Mouse (Mus musculus): ENCODE measurements at regions not wholly inside any gene's neighbourhood (a gene's known extent, or its start where the extent isn't known, plus 50 kb on each side); places are given as distances from the start of the nearest gene placed in this dataset.

- Histone ChIP-seq H3K36me3 (ENCODE audit: insufficient read depth, low read length) (no peaks in the 10 kb centered on the region), H3K27ac (ENCODE audit: low read length) (no peak overlapping the region), H3K4me1 (ENCODE audit: insufficient read depth, low read depth, low read length) (peaks cover 5% of the 10 kb centered on the region; the same call in 1 of the 2 replicates), H3K4me3 (ENCODE audit: low read depth, low read length) (peak overlapping the region; percentile 23; the same call in 1 of the 2 replicates), H3K9me3 (ENCODE audit: low read length) (no peaks in the 10 kb centered on the region), H3K4me2 (replicated peaks; ENCODE audit: low read depth, low read length) (peak overlapping the region; percentile 61), H3K9ac (replicated peaks; ENCODE audit: low read depth) (no peak overlapping the region), H3K27me3 (replicated peaks; ENCODE audit: insufficient read depth, low read length) (no peaks in the 10 kb centered on the region)
- ATAC-seq (no peak), DNase-seq (ENCODE audit: low spot score) (no peak)
- no peak for TF ChIP-seq EP300 (IDR thresholded peaks at IDR 0.05)
- TF ChIP-seq CTCF (IDR thresholded peaks at IDR 0.05), result no peak
- WGBS, result 11% methylated on average over 10 of the region's 10 CpGs
These were observed 413.4 kb upstream of the Atp11b start for GRCm38 (mm10) chr3:35340525-35340924.

GRCm38 (mm10) chr3:35340935-35341800, 412.7 kb upstream of the Atp11b start:
- peaks cover 5% of the 10 kb centered on the region; the same call in 1 of the 2 replicates for H3K4me1 ChIP-seq (ENCODE audit: insufficient read depth, low read depth, low read length)
- TF ChIP-seq CTCF (IDR thresholded peaks at IDR 0.05) (no peak), EP300 (IDR thresholded peaks at IDR 0.05) (no peak)
- peak overlapping the region; percentile 23; the same call in 1 of the 2 replicates for H3K4me3 ChIP-seq (ENCODE audit: low read depth, low read length)
- H3K27me3 ChIP-seq (replicated peaks; ENCODE audit: insufficient read depth, low read length), result no peaks in the 10 kb centered on the region
- ATAC-seq (peak; percentile 43; the same call in 1 of the 2 replicates), DNase-seq (ENCODE audit: low spot score) (peak; percentile 27)
- H3K27ac ChIP-seq (ENCODE audit: low read length), result no peak overlapping the region
- no peak overlapping the region for H3K9ac ChIP-seq (replicated peaks; ENCODE audit: low read depth)
- H3K36me3 ChIP-seq (ENCODE audit: insufficient read depth, low read length), result no peaks in the 10 kb centered on the region
- no peaks in the 10 kb centered on the region for H3K9me3 ChIP-seq (ENCODE audit: low read length)
- H3K4me2 ChIP-seq (replicated peaks; ENCODE audit: low read depth, low read length), result peak overlapping the region; percentile 61
- 4% methylated on average over 22 of the region's 22 CpGs for WGBS

- TF ChIP-seq EP300 (IDR thresholded peaks at IDR 0.05), result no peak
- Histone ChIP-seq H3K36me3 (ENCODE audit: insufficient read depth, low read length) (no peaks in the 10 kb centered on the region), H3K4me2 (replicated peaks; ENCODE audit: low read depth, low read length) (no peak overlapping the region), H3K4me1 (ENCODE audit: insufficient read depth, low read depth, low read length) (peaks cover 5% of the 10 kb centered on the region; the same call in 1 of the 2 replicates), H3K4me3 (ENCODE audit: low read depth, low read length) (no peak overlapping the region), H3K27ac (ENCODE audit: low read length) (no peak overlapping the region), H3K27me3 (replicated peaks; ENCODE audit: insufficient read depth, low read length) (no peaks in the 10 kb centered on the region), H3K9me3 (ENCODE audit: low read length) (no peaks in the 10 kb centered on the region), H3K9ac (replicated peaks; ENCODE audit: low read depth) (no peak overlapping the region)
- ATAC-seq, result no peak
- WGBS, result 23% methylated on average over 9 of the region's 9 CpGs
- no peak for DNase-seq (ENCODE audit: low spot score)
These were observed 412.1 kb upstream of the Atp11b start for GRCm38 (mm10) chr3:35341840-35342239.

GRCm38 (mm10) chr3:35342584-35342983, 411.3 kb upstream of the Atp11b start:
- no peaks in the 10 kb centered on the region for H3K36me3 ChIP-seq (ENCODE audit: insufficient read depth, low read length)
- no peaks in the 10 kb centered on the region for H3K9me3 ChIP-seq (ENCODE audit: low read length)
- H3K9ac ChIP-seq (replicated peaks; ENCODE audit: low read depth), result no peak overlapping the region
- H3K4me3 ChIP-seq (ENCODE audit: low read depth, low read length), result no peak overlapping the region
- no peak overlapping the region for H3K27ac ChIP-seq (ENCODE audit: low read length)
- TF ChIP-seq EP300 (IDR thresholded peaks at IDR 0.05), result no peak
- no peak for TF ChIP-seq CTCF (IDR thresholded peaks at IDR 0.05)
- H3K4me2 ChIP-seq (replicated peaks; ENCODE audit: low read depth, low read length), result no peak overlapping the region
- H3K4me1 ChIP-seq (ENCODE audit: insufficient read depth, low read depth, low read length), result peaks cover 5% of the 10 kb centered on the region; the same call in 1 of the 2 replicates
- WGBS, result 52% methylated on average over 4 of the region's 4 CpGs
- ATAC-seq (no peak; the same call in 1 of the 2 replicates), DNase-seq (ENCODE audit: low spot score) (no peak)
- no peaks in the 10 kb centered on the region for H3K27me3 ChIP-seq (replicated peaks; ENCODE audit: insufficient read depth, low read length)

GRCm38 (mm10) chr3:35343936-35344335, 410.0 kb upstream of the Atp11b start:
- TF ChIP-seq EP300 (IDR thresholded peaks at IDR 0.05) (no peak), CTCF (IDR thresholded peaks at IDR 0.05) (no peak)
- ATAC-seq (no peak), DNase-seq (ENCODE audit: low spot score) (no peak)
- Histone ChIP-seq H3K36me3 (ENCODE audit: insufficient read depth, low read length) (no peaks in the 10 kb centered on the region), H3K4me1 (ENCODE audit: insufficient read depth, low read depth, low read length) (peaks cover 5% of the 10 kb centered on the region; the same call in 1 of the 2 replicates), H3K27me3 (replicated peaks; ENCODE audit: insufficient read depth, low read length) (no peaks in the 10 kb centered on the region), H3K9me3 (ENCODE audit: low read length) (no peaks in the 10 kb centered on the region), H3K27ac (ENCODE audit: low read length) (no peak overlapping the region), H3K4me3 (ENCODE audit: low read depth, low read length) (no peak overlapping the region), H3K4me2 (replicated peaks; ENCODE audit: low read depth, low read length) (no peak overlapping the region), H3K9ac (replicated peaks; ENCODE audit: low read depth) (no peak overlapping the region)
- 53% methylated on average over 5 of the region's 5 CpGs for WGBS

GRCm38 (mm10) chr3:35349114-35349513, 404.8 kb upstream of the Atp11b start:
- Histone ChIP-seq H3K9me3 (ENCODE audit: low read length) (no peaks in the 10 kb centered on the region), H3K27me3 (replicated peaks; ENCODE audit: insufficient read depth, low read length) (no peaks in the 10 kb centered on the region), H3K27ac (ENCODE audit: low read length) (no peak overlapping the region), H3K9ac (replicated peaks; ENCODE audit: low read depth) (no peak overlapping the region), H3K4me1 (ENCODE audit: insufficient read depth, low read depth, low read length) (no peaks in the 10 kb centered on the region), H3K36me3 (ENCODE audit: insufficient read depth, low read length) (no peaks in the 10 kb centered on the region), H3K4me3 (ENCODE audit: low read depth, low read length) (no peak overlapping the region), H3K4me2 (replicated peaks; ENCODE audit: low read depth, low read length) (no peak overlapping the region)
- TF ChIP-seq EP300 (IDR thresholded peaks at IDR 0.05), result no peak
- TF ChIP-seq CTCF (IDR thresholded peaks at IDR 0.05), result no peak
- ATAC-seq, result no peak
- whole genome bisulfite sequencing, result 65% methylated on average over 7 of the region's 7 CpGs
- no peak for DNase-seq (ENCODE audit: low spot score)

Measured in lung, postnatal 0 days (tissue).